Mouse (Mus musculus) liver, postnatal 0 days (tissue): Measurements from ENCODE around the gene Bri3bp.

Experiments used
- CTCF ChIP-seq: sonication (generic); IDR thresholded peaks from 2 replicates; pipeline ENCODE4 v1.5.1; 2016; ENCODE audit warnings: antibody characterized with exemption, low read depth
- EP300 ChIP-seq: IDR thresholded peaks from 2 replicates; pipeline ENCODE4 v1.6.1; 2016; ENCODE audit warnings: antibody characterized with exemption, low read depth, mild to moderate bottlenecking

DNA sequence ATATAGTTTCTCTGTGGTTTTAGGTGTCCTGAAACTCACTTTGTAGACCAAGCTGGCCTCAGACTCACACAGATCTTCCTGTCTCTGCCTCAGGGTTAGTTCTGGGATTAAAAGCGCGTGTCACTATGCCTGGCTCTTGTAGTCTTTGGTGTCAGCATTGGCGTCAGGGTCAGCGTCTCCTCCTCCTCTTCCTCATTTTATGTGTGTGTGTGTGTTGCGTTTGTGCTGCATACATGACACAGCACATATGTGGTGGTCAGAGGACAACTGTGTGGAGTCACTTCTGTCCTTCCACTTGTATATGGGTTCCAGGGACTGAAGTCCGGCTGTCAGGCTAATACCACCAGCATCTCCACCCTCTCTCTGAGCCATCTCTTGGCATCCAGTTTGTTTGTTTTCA lies 60.1 kb downstream of the Bri3bp start:
- TF ChIP-seq CTCF (no peak), EP300 (no peak)
